Mouse (Mus musculus): ENCODE measurements around the gene D830030K20Rik.
"Not testable (repeated sequence)": the region's sequence is repeated elsewhere in the genome, so short reads cannot be mapped to it uniquely, and the experiment has no call there.

Gene D830030K20Rik

GRCm38 (mm10) chr14:3208272-3209152 lies at the start of gene D830030K20Rik:
TSS of gene D830030K20Rik (plus strand) at chr14:3208488.
- not testable (repeated sequence) for DNase-seq (ENCODE audit: low spot score in 2 of 2)

- not testable (repeated sequence) for DNase-seq (ENCODE audit: low spot score in 2 of 2)
These were observed 20.3 kb upstream of the D830030K20Rik start, which contains the start of gene Gm5795 for GRCm38 (mm10) chr14:3187955-3188354. TSS of gene Gm5795 (plus strand) at chr14:3188255.

- peak; percentile 23 to 26 for DNase-seq (ENCODE audit: low spot score in 2 of 2)
These were observed 1.1 kb downstream of the D830030K20Rik start for GRCm38 (mm10) chr14:3209367-3209766.

GRCm38 (mm10) chr14:3262531-3262930 lies 54.2 kb downstream of the D830030K20Rik start:
- DNase-seq (ENCODE audit: low spot score in 2 of 2) = not testable (repeated sequence)

Data from right cerebral cortex, postnatal 10 days (tissue).